Mouse (Mus musculus) cerebellum, adult 2 months (tissue): ENCODE results near the gene Fam124a. TPM values are rescaled to one million over a fixed set of nuclear protein-coding genes. Genes with fewer than 3 reads are reported as not detected.

Experiments
- DNase-seq, 2 experiments: peaks; one replicate each; pipeline ENCODE4 v3.0.0; 2021
- H3K27ac ChIP-seq: fragments of 200-500 bp; 2 replicates; pipeline ENCODE4 v1.5.1; 2012; ENCODE audit warnings: low read length, control low read depth, inconsistent platforms; ENCODE audit not compliant: insufficient read depth
- H3K27me3 ChIP-seq: fragments of 200-500 bp; 2 replicates; pipeline ENCODE4 v1.6.1; 2012; ENCODE audit warnings: inconsistent platforms, mild to moderate bottlenecking, low read length, moderate library complexity; ENCODE audit not compliant: control insufficient read depth, insufficient read depth
- H3K4me1 ChIP-seq: fragments of 200-500 bp; 2 replicates; pipeline ENCODE4 v1.6.1; 2011; ENCODE audit warnings: low read length; ENCODE audit not compliant: control insufficient read depth, insufficient read depth
- H3K4me3 ChIP-seq: fragments of 200-500 bp; replicated peaks from 2 replicates; pipeline ENCODE3; 2011; ENCODE audit warnings: mild to moderate bottlenecking, low read depth, low read length, control low read depth; ENCODE audit not compliant: insufficient read depth
- CTCF ChIP-seq: fragments of 200-500 bp; IDR thresholded peaks from 2 replicates; pipeline ENCODE4 v1.5.1; 2011; ENCODE audit warnings: low read depth, mild to moderate bottlenecking, control low read depth, low read length, moderate library complexity, borderline replicate concordance; ENCODE audit not compliant: insufficient read depth
- POLR2A ChIP-seq: fragments of 200-500 bp; IDR thresholded peaks from 2 replicates; pipeline ENCODE4 v1.6.1; 2011; ENCODE audit warnings: low read length, control low read depth, borderline replicate concordance; ENCODE audit not compliant: insufficient read depth
- WGBS: fragments of 180-500 bp; shearing (Covaris S2); methylation state at CpG from one replicate; pipeline ENCODE4 v1.1.7; 2018; 5-methylcytosine and 5-hydroxymethylcytosine counted together
- polyA plus RNA-seq: library from polyadenylated mRNA; depleted of rRNA; stranded (reverse); fragments of >200 nt; gene quantifications from 2 replicates; pipeline ENCODE4 v1.2.3, GENCODE M21; 2012; rRNA removed

The Fam124a gene
- 12.3 and 13.5 TPM in 2 replicates for polyA plus RNA-seq

DNA sequence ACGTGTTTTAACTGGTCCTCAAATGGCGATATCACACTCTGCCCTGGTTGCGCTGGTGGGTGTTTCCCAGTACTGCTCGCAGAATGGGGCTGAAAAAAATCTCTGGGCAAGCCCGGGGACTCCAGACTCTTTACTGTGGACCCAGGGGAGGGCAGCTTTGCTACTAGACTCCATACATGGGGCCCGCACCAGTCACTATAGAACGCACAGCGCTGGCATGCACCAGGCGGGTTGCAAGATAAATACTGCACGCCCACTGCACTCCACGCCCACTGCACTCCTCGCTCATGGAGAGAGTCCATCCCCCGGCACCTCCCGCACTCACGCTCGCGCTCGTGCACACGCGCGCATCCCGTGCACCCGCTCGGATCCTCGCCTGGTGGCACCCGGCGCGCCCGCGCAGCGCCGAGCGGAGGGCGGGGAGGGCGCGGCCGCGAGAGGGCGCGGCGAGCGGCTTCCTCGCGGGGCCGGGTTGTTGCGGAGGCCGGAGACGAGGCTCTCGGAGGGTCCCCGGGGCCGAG, at the start of gene Fam124a:
Fam124a (plus strand) TSS at position 429 of the 521 bp plus-strand sequence.
- Histone ChIP-seq H3K27me3 (no peaks in the 10 kb centered on the region), H3K4me3 (peak within 1 kb of the TSS; percentile 62), H3K4me1 (peaks cover 3% of the 10 kb centered on the region; the same call in 1 of the 2 replicates), H3K27ac (no peak within 1 kb of the TSS)
- under 1% methylated on average over 49 of the region's 51 CpGs for WGBS
- DNase-seq = peak; percentile 80 to 82
- peak; percentile 44 for TF ChIP-seq POLR2A
- TF ChIP-seq CTCF = no peak; the same call in 1 of the 2 replicates

DNA sequence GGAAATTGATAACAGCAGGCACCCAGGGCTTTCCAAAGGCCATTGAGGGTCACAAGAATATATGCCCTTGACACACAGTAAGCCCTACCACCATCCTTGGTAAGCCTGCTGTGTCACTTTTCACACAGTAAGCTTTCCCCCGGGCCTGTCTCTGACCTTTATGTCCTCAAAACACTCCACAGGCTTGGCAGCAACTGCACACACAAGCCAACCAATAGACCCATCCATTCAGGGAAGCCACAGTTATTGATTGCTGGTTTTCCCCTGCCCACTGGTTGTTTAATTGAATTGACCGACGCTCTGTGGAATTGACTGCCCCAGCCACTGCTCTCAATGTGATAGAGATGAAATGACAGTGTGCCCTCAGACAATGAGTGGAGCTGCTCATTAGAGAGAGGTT, 49.3 kb upstream of the Fam124a start:
- Histone ChIP-seq H3K4me1 (no peaks in the 10 kb centered on the region), H3K27me3 (no peaks in the 10 kb centered on the region), H3K4me3 (no peak overlapping the region), H3K27ac (no peak overlapping the region)
- TF ChIP-seq CTCF (no peak), POLR2A (no peak)
- 81% methylated on average over 3 of the region's 3 CpGs for WGBS
- DNase-seq = no peak

- TF ChIP-seq POLR2A (no peak), CTCF (no peak)
- Histone ChIP-seq H3K4me3 (no peak overlapping the region), H3K27me3 (no peaks in the 10 kb centered on the region), H3K4me1 (no peaks in the 10 kb centered on the region), H3K27ac (no peak overlapping the region)
- WGBS = 29% methylated on average over 3 of the region's 3 CpGs
- no peak for DNase-seq
Measured at GRCm38 (mm10) chr14:62509350-62509749, 46.2 kb upstream of the Fam124a start.

DNA sequence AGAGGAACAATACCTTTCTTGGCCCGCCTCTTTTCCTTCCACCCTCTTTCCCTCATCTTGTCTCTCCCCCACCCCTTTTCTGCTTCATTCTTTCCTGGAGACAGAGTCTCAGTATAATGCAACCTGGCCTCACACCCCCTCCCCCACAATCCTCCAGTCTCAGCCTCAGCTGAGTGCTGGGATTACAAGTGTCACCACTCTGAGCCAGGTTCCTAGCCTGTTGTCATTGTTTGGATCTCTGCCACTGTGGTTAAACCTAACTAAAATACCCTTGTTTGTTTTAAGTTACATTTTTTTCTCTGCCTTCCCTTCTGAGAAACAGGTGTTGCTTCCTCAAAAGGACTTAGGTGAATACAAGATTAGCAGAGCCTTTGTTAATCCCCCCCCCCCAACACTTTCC, 42.7 kb upstream of the Fam124a start:
- TF ChIP-seq POLR2A (no peak), CTCF (no peak)
- H3K27ac ChIP-seq = no peak overlapping the region
- no peak overlapping the region for H3K4me3 ChIP-seq
- DNase-seq = no peak
- H3K4me1 ChIP-seq = no peaks in the 10 kb centered on the region
- WGBS = 57% methylated on average over 1 of the region's 1 CpGs
- H3K27me3 ChIP-seq = no peaks in the 10 kb centered on the region

GRCm38 (mm10) chr14:62530951-62531350, 24.6 kb upstream of the Fam124a start:
- 74% methylated on average over 2 of the region's 2 CpGs for WGBS
- H3K4me1 ChIP-seq = no peaks in the 10 kb centered on the region
- no peak for DNase-seq
- no peaks in the 10 kb centered on the region for H3K27me3 ChIP-seq
- H3K4me3 ChIP-seq = no peak overlapping the region
- no peak for TF ChIP-seq POLR2A
- no peak for TF ChIP-seq CTCF
- no peak overlapping the region for H3K27ac ChIP-seq

GRCm38 (mm10) chr14:62536127-62536526, 19.4 kb upstream of the Fam124a start:
- no peak overlapping the region for H3K4me3 ChIP-seq
- H3K27ac ChIP-seq = no peak overlapping the region
- peaks cover 2% of the 10 kb centered on the region; the same call in 1 of the 2 replicates for H3K4me1 ChIP-seq
- DNase-seq = no peak
- H3K27me3 ChIP-seq = no peaks in the 10 kb centered on the region
- TF ChIP-seq CTCF (no peak), POLR2A (no peak)
- WGBS = 17% methylated on average over 5 of the region's 5 CpGs

- TF ChIP-seq POLR2A = no peak
- TF ChIP-seq CTCF = no peak
- Histone ChIP-seq H3K4me1 (peaks cover 2% of the 10 kb centered on the region; the same call in 1 of the 2 replicates), H3K4me3 (no peak overlapping the region), H3K27ac (no peak overlapping the region), H3K27me3 (no peaks in the 10 kb centered on the region)
- DNase-seq = no peak
- WGBS = 25% methylated on average over 5 of the region's 5 CpGs
Measured at GRCm38 (mm10) chr14:62536988-62537387, 18.5 kb upstream of the Fam124a start.

- 61% methylated on average over 3 of the region's 3 CpGs for WGBS
- DNase-seq = no peak
- peaks cover 2% of the 10 kb centered on the region; the same call in 1 of the 2 replicates for H3K4me1 ChIP-seq
- no peak overlapping the region for H3K27ac ChIP-seq
- no peak overlapping the region for H3K4me3 ChIP-seq
- H3K27me3 ChIP-seq = no peaks in the 10 kb centered on the region; the same call in 1 of the 2 replicates
- no peak for TF ChIP-seq POLR2A
- no peak for TF ChIP-seq CTCF
Measured at GRCm38 (mm10) chr14:62539834-62540233, 15.7 kb upstream of the Fam124a start.

- no peak for DNase-seq
- no peaks in the 10 kb centered on the region for H3K4me1 ChIP-seq
- H3K4me3 ChIP-seq = no peak overlapping the region
- H3K27me3 ChIP-seq = no peaks in the 10 kb centered on the region; the same call in 1 of the 2 replicates
- TF ChIP-seq POLR2A (no peak), CTCF (no peak)
- WGBS = 94% methylated on average over 1 of the region's 1 CpGs
- no peak overlapping the region for H3K27ac ChIP-seq
Measured at GRCm38 (mm10) chr14:62541751-62542150, 13.8 kb upstream of the Fam124a start.
